Mouse (Mus musculus) right cerebral cortex, postnatal 4 days (tissue): ENCODE results near the gene Hbq1b.

Experiments
- DNase-seq: peaks from one replicate; pipeline ENCODE4 v3.0.0-alpha.2; 2022

Hbq1b gene

GRCm38 (mm10) chr11:32301506-32301905, 14.7 kb downstream of the Hbq1b start:
- no peak for DNase-seq

- no peak for DNase-seq
Observed at GRCm38 (mm10) chr11:32302824-32303419, 16.2 kb downstream of the Hbq1b start.

- DNase-seq: no peak
Observed at GRCm38 (mm10) chr11:32303455-32303854, 16.7 kb downstream of the Hbq1b start.

GRCm38 (mm10) chr11:32307006-32307405, 20.2 kb downstream of the Hbq1b start:
- DNase-seq: no peak

GRCm38 (mm10) chr11:32309446-32309845, 22.7 kb downstream of the Hbq1b start:
- DNase-seq: no peak

GRCm38 (mm10) chr11:32309928-32310327, 23.2 kb downstream of the Hbq1b start:
- DNase-seq: no peak

GRCm38 (mm10) chr11:32316009-32316408, 29.2 kb downstream of the Hbq1b start:
- DNase-seq: no peak

- DNase-seq: no peak
Observed at GRCm38 (mm10) chr11:32320507-32321195, 33.9 kb downstream of the Hbq1b start.

- DNase-seq: peak; percentile 68
Observed at GRCm38 (mm10) chr11:32321196-32321565, 34.4 kb downstream of the Hbq1b start.

- peak; percentile 92 for DNase-seq
Observed at GRCm38 (mm10) chr11:32324609-32325008, 37.8 kb downstream of the Hbq1b start.

- DNase-seq: no peak
Observed at GRCm38 (mm10) chr11:32331075-32331474, 44.3 kb downstream of the Hbq1b start.

- DNase-seq: no peak
Observed at GRCm38 (mm10) chr11:32331861-32332260, 45.1 kb downstream of the Hbq1b start.

GRCm38 (mm10) chr11:32333235-32333634, 46.5 kb downstream of the Hbq1b start:
- DNase-seq: no peak

GRCm38 (mm10) chr11:32336435-32336907, 49.7 kb downstream of the Hbq1b start:
- DNase-seq: no peak
